Mouse (Mus musculus): ENCODE data around the gene Bud23.

Gene Bud23

GRCm38 (mm10) chr5:135016224-135016759 lies 48.5 kb downstream of the Bud23 start:
- DNase-seq (ENCODE audit: low spot score) = peak; percentile 61

GRCm38 (mm10) chr5:135015497-135015896 lies 49.3 kb downstream of the Bud23 start:
- DNase-seq (ENCODE audit: low spot score) = peak; percentile 52

DNA sequence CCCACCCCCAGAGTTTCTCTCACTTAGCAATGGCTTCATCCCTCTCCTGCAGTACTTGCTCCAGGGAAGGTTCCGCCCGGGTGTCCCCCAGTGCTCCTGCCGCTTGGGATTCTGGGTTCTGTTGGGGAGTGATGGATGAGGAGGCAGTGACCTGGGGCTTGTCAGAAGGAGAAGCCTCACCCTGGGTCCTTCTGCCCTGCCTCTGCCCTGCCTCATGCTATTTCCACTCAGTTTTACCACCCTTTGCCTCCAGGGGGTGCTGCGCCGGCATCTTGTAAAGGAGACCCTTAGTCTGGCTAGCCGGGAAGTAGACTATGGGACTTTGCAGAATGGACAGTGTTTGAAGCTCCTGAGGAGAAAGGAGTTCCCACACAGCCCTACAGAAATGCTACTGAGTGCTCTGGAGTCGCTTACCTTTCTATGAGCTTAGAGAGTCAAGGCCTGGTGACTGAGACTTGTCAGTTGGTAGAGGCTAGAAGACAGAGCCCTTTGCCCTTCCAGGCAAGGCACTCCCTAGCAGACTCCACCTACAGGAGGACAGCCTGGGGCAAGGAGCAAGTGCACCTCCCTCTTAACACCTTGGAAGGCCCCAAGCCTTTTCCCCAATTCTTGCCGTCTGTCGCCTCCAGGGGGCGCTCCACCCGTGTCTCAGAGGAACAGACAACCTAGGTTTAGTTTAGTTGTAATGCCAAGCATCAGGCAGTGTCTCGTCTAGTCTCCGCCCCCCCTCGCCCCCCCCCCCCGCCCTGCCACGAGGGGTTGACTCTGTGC lies 51.9 kb downstream of the Bud23 start:
- no peak for DNase-seq (ENCODE audit: low spot score)

DNA sequence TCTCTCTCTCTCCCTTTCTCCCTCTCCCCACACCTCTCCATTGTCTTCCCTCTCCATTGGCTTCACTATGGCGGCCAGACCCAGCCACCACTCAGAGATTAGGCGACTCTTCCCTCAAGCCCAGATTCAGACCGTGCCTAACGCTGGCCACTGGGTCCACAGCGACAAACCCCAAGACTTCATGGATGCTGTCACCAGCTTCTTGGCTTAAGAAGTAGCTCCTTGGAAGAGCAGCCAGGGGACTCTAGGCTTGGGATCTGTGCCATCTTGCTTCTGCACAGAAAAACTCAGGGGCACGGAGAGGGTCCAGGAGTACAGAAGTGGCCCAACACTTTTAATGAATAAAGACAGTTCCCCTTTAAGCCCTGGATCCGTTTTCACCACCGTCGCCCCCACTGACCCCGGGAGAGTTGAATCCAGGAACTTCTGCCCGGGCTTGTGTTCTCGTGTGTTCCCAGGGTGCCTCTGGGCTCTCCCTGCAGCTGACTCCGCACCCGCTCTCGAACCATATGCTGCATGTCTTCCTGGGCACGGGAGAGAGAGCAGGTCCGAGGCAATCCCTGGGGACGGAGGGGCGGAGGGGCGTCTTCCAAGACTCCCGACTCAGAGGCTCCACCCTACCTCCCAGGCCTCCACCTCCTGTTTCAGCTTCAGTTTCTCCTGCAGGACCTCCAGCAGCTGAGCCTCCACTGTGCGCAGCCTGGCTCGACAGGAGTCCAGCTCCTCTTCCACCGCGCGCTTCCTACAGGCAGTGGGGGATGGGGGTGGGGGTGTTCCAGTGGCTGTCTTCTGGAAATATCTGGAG lies 52.7 kb downstream of the Bud23 start:
- no peak for DNase-seq (ENCODE audit: low spot score)

DNA sequence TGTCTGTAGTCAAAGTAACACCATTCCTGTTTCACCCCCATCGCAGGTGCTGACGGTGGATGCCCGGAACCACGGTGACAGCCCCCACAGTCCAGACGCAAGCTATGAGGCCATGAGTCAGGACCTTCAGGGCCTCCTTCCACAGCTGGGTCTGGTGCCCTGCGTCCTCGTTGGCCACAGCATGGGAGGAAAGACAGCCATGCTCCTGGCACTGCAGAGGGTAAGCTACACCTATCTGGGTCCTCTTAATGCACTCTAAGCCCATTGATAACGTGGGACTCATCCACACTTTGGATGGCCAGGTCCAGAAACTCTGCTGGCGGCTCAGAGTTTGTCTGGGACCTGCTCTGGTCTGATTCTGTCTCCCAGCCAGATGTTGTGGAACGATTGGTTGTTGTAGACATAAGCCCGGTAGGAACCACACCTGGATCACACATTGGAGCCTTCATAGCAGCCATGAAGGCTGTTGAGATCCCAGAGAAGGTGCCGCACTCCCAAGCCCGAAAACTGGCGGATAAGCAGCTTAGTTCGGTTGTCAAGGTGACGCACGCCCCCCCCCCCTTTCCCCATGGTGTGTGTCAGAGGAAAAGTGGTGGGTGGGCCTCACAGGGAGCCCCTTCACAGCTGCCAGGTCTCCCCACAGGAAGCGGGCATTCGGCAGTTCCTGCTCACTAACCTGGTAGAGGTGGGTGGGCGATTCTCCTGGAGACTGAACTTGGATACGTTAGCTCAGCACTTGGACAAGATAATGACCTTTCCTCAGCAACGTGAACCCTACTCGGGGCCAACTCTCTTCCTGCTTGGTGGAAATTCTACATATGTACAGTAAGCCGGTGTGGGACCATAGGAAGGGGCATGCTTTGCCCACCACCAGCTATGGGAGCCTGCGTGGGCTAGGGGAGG lies 53.7 kb downstream of the Bud23 start:
- DNase-seq (ENCODE audit: low spot score) = no peak

DNA sequence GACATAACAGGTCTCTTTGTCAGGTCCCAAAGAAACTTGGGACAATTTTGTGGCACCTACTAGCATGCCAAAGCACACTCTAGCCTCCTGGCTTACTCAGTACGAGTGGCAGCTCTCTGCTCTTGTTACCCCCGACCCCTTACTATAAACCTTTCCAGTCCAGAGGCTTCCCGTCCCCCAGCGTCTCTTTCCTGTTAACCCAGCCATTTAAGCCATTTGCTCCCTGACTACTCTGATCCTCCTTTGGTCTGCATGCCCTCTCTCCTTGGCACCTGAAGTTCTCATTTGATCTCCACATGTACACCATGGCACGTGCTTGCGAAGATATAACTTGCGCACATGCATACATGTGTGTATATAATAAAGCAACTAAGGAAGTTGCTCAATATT lies 54.4 kb downstream of the Bud23 start:
- DNase-seq (ENCODE audit: low spot score) = no peak

DNA sequence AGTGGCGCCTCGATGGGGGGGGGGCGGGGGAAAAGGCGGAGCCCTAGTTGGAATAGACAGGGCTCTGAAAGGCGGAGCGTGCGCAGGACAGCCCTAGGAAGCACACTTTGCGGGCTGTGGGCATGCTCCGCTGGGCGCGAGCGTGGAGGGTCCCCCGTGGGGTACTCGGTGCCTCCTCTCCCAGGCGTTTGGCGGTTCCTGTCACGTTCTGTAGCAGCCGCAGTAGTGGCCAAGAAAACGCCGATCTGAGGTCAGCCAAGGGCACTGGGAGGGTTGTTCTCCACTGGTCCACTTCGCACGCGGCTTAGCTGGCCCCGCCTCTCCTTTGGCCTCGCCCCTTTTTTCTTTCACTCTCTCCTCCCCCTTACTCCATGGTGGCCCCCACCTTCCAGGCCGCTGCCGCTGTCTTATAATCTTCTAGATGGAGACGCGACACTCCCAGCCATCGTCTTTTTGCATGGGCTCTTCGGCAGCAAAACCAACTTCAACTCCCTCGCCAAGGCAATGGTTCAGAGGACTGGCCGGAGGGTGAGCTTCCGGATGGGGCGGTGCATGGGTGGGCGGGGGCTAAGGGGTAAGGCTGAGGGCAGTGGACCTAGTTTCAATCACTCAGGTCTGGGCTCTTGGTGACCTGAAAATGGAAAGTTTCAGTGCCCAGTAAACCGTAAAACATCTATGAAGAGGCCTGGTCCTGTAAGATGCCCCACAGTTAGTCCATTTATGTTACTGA lies 55.0 kb downstream of the Bud23 start:
- peak; percentile 79 for DNase-seq (ENCODE audit: low spot score)

DNA sequence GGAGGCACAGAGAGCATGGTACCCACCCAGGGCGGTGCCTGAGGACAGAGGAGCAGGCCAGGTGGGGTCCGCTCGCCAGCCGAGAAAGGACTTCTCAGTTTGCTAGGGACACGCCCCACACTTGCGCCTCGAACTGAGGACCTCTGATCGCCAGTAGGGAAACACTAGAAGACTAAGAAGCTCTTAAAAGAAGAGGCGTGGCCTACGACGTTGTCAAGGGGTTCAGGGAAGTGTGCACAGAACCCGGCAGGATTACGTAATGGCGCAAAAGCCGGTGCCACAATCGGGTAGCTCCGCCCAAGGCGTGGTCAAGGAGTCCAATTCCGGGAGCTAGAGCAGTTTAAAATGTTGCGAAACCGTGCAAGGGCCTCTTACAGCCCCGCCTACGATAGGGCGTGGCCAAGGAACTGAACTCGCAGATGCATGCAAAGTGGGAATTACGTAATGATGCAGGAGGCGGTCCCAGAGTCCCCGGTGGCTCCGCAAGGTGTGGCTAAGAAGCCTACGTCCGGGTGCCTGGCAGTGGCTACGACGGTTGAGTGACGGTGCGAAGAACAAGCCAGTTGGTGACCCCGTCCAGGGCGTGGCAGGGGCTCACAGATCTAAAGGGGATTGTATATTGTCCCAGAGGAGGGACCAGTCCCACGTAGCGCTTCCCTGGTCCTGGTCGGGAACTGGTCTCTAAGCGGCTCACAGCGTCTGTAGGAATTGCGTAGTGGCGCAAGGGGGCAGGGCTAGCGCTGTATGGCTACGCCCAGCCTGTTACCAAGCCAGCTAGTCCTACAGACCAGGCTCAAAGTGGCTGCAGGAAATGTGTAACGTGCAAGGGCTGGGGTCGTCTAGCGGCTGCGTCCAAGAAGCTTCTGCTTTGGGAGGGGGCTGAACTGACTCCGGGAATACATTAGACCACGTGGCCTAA lies 55.8 kb downstream of the Bud23 start, which contains the start of gene Abhd11:
Gene Abhd11, plus strand, starts transcription at position 482 of the 919 bp plus-strand sequence.
- DNase-seq (ENCODE audit: low spot score) = peak; percentile 99

DNA sequence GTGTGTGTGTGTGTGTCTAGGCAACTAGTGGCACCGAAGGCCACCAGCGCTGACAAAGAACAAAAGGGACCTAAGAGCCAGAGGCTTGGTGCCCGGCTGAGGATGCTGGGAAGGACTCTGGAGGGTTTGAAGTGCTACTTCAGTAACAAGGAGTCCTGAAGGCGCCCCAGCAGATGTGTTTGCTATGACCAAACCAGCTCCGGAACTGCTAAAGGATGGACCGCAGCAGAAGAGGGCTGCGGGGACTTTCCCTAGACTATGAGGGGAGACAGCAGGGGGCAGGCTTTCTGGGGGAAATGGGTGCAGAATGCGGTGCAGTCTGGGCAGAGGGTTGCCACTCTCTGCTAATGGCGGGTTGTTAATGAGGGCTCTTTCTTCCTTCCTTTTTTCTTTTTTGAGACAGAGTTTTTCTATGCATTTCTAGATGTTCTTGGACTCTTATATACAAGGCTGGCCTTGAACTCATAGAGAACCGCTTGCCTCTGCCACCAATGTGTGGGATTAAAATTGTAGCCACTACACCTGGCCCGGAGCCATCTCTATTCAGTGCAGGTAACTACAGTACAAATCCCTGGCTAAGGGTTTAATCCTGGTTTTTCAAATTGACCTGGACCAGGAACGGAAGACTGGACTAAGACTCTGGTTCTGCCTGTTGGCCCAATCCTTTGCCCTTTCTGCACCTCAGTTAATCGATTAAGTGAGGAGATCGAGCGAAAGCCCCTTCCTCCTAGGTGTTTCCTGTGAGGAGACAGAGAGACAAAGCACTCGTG lies 56.8 kb downstream of the Bud23 start:
- no peak for DNase-seq (ENCODE audit: low spot score)
